Mouse (Mus musculus): ENCODE data around the gene Nif3l1.

- TF ChIP-seq RCOR1 (conservative IDR thresholded peaks at IDR 0.05; ENCODE audit: low read depth, low read length): no peak
- TF ChIP-seq TBP (conservative IDR thresholded peaks at IDR 0.05; ENCODE audit: low read depth, low read length): no peak
- TF ChIP-seq NELFE (IDR thresholded peaks at IDR 0.05; ENCODE audit: low read depth, low read length): no peak
- TF ChIP-seq IRF4 (IDR thresholded peaks at IDR 0.05; ENCODE audit: low read depth, low read length): no peak
- no peak for TF ChIP-seq EP300 (IDR thresholded peaks at IDR 0.05; ENCODE audit: low read length)
- TF ChIP-seq SMC3 (IDR thresholded peaks at IDR 0.05; ENCODE audit: low read depth, low read length): no peak
- no peak for TF ChIP-seq UBTF (IDR thresholded peaks at IDR 0.05; ENCODE audit: low read depth, low read length)
- no peak for TF ChIP-seq CTCF (conservative IDR thresholded peaks at IDR 0.05 in 1 of 2, IDR thresholded peaks at IDR 0.05 in 1 of 2; ENCODE audit: low read depth in 2 of 2, low read length in 2 of 2)
These were observed 20.1 kb downstream of the Nif3l1 start for GRCm38 (mm10) chr1:58465042-58465441.
